Mouse (Mus musculus) kidney, postnatal 0 days (tissue): ENCODE measurements around the gene Nell1. TPM values are rescaled to one million over a fixed set of nuclear protein-coding genes. Genes with fewer than 3 reads are reported as not detected.

ENCODE experiments used
- ATAC-seq: fragments of 200-750 bp; cut with Nextera tagmentation; replicated peaks from 2 replicates; pipeline ENCODE4 v1.8.0; 2017; ENCODE audit warnings: low read depth, moderate number of reproducible peaks, moderate TSS enrichment, moderate library complexity; ENCODE audit not compliant: low FRiP score
- DNase-seq: peaks from one replicate; pipeline ENCODE4 v3.0.0-alpha.2; 2016; ENCODE audit warnings: low spot score
- H3K27ac ChIP-seq: fragments of 300-500 bp; sonication (generic); 2 replicates; pipeline ENCODE4 v1.5.1; 2014; ENCODE audit warnings: mild to moderate bottlenecking
- H3K27me3 ChIP-seq: fragments of 300-500 bp; sonication (generic); 2 replicates; pipeline ENCODE4 v1.6.1; 2014; ENCODE audit warnings: low read length, mixed read lengths; ENCODE audit not compliant: insufficient read depth
- H3K36me3 ChIP-seq: fragments of 300-500 bp; sonication (generic); 2 replicates; pipeline ENCODE4 v1.6.1; 2014; ENCODE audit warnings: low read length, mixed read lengths; ENCODE audit not compliant: insufficient read depth
- H3K4me1 ChIP-seq: fragments of 300-500 bp; sonication (generic); replicated peaks from 2 replicates; pipeline ENCODE4 v1.6.1; 2014; ENCODE audit warnings: antibody characterized with exemption, low read length, mixed read lengths; ENCODE audit not compliant: insufficient read depth
- H3K4me2 ChIP-seq: fragments of 300-500 bp; sonication (generic); 2 replicates; pipeline ENCODE4 v1.6.1; 2014; ENCODE audit warnings: mild to moderate bottlenecking, low read length, moderate library complexity, mixed read lengths
- H3K4me3 ChIP-seq: fragments of 300-500 bp; sonication (generic); replicated peaks from 2 replicates; pipeline ENCODE4 v1.5.1; 2014; ENCODE audit warnings: low read depth, low read length
- H3K9ac ChIP-seq: fragments of 300-500 bp; sonication (generic); 2 replicates; pipeline ENCODE4 v1.6.1; 2014; ENCODE audit warnings: low read depth, low read length
- H3K9me3 ChIP-seq: fragments of 300-500 bp; sonication (generic); replicated peaks from 2 replicates; pipeline ENCODE4 v1.6.1; 2016; ENCODE audit warnings: low read length, inconsistent platforms, mixed read lengths
- CTCF ChIP-seq: IDR thresholded peaks from 2 replicates; pipeline ENCODE4 v1.5.1; 2016; ENCODE audit warnings: antibody characterized with exemption, low read depth, mild to moderate bottlenecking, moderate library complexity
- WGBS: fragments of 180-500 bp; shearing (Covaris S2); extraction: QIAGEN DNeasy Blood & Tissue Kit; methylation state at CpG from one replicate; pipeline ENCODE4 v1.1.7; 2014; 5-methylcytosine and 5-hydroxymethylcytosine counted together
- polyA plus RNA-seq: library from polyadenylated mRNA; unstranded; fragments of >200 nt; fragmentation: Nextera tagmentation; extraction: Ambion mirVana; gene quantifications from 2 replicates; pipeline ENCODE4 v1.2.1, GENCODE M21; 2015

The Nell1 gene
- polyA plus RNA-seq, 1 experiment from 2014 or later: 7.4 TPM

DNA sequence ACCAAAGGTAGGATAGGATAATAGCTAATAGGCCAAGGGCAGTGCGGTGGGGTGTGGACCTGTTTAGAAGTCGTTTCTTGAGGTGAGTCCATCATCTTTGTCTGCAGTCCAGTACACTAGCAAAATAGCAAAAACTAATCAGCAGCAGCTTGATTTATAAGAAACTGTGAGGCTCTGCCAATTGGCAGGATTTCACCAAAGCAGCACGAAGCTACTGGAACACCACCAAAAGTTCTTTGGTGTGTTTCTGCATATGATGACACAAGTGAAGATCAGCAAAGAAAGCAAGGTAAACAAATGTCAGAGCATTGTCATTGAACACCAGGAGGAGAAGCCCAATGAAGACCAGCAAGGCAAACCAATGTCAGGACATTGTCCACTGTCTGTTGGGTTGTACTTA is 542.0 kb downstream of the Nell1 start:
- Histone ChIP-seq H3K27me3 (no peaks in the 10 kb centered on the region), H3K9ac (no peak overlapping the region), H3K4me3 (no peak overlapping the region), H3K4me2 (no peak overlapping the region), H3K27ac (no peak overlapping the region), H3K36me3 (no peaks in the 10 kb centered on the region), H3K9me3 (no peaks in the 10 kb centered on the region), H3K4me1 (no peaks in the 10 kb centered on the region)
- ATAC-seq (no peak), DNase-seq (no peak)
- TF ChIP-seq CTCF: no peak
- 77% methylated on average over 3 of the region's 3 CpGs for WGBS

DNA sequence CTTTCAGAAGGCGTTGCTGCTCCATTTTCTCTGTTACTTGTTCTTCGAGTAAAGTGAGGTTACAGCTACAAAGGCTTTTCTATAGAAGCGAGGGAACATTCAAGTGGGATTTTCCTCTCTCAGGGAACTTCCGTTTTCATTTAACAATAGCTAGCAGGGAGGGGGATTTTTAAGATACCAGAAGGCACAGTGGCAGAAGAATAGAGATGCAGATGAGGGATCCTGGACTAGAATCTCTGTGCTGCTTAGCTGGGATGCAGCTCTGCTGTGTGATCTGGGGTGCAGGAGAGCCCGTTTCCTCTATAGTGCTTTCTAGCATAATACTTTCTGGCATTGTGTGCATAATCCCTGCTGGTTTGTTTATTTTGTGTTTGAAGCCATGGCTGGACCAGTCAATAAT is 568.7 kb downstream of the Nell1 start:
- Histone ChIP-seq H3K4me3 (no peak overlapping the region), H3K9ac (no peak overlapping the region), H3K4me2 (no peak overlapping the region), H3K27ac (no peak overlapping the region), H3K9me3 (no peaks in the 10 kb centered on the region), H3K4me1 (no peaks in the 10 kb centered on the region), H3K36me3 (no peaks in the 10 kb centered on the region), H3K27me3 (no peaks in the 10 kb centered on the region)
- 76% methylated on average over 5 of the region's 5 CpGs for WGBS
- ATAC-seq (no peak), DNase-seq (no peak)
- no peak for TF ChIP-seq CTCF

DNA sequence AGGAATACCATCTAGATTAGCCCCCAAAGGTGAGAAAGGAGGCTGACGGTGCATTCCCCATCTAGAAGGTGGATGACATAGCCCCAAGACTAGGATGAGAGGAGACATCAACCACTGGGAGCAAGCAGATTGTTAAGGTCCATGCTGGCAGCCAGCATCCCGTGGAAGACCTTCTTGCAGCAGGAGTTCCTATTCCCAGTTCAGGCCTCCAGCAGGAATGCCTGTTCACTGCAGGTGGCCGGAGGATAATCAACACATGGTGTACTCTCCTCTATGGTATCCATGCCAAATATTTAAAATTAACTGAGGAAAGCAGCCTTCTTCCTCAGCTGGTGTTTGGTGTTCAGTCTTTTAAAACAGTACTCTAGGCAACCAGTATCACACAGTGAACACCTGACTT is 574.9 kb downstream of the Nell1 start:
- no peak for TF ChIP-seq CTCF
- no peak for ATAC-seq
- 87% methylated on average over 3 of the region's 3 CpGs for WGBS

DNA sequence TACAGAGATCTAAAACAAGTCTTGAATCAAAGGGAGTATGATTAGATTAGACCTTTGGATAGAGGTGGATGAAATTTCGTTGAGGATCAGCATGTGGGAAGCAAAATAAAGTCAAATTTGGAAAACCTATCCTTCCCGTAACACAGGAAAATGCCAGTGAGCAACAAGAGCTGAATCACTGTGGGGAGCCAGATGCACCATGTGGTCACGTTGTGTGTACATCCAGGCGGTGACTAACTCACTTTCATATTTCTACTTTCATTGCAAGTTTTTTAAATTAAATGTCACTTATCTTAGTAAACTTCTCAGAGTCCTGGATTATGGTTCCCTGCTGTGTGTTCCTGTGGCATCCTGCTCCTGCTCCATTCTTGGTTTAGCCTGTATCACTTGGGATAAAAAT is 576.8 kb downstream of the Nell1 start:
- DNase-seq: no peak
- no peak for TF ChIP-seq CTCF
- ATAC-seq: no peak
- Histone ChIP-seq H3K9me3 (no peaks in the 10 kb centered on the region), H3K4me2 (no peak overlapping the region), H3K36me3 (no peaks in the 10 kb centered on the region), H3K27me3 (no peaks in the 10 kb centered on the region), H3K4me3 (no peak overlapping the region), H3K27ac (no peak overlapping the region), H3K4me1 (no peaks in the 10 kb centered on the region), H3K9ac (no peak overlapping the region)
- WGBS: 81% methylated on average over 4 of the region's 4 CpGs

More for the DNA sequence above, 574.9 kb downstream of the Nell1 start:
- no peak overlapping the region for H3K9ac ChIP-seq
- no peaks in the 10 kb centered on the region for H3K9me3 ChIP-seq
- H3K36me3 ChIP-seq: no peaks in the 10 kb centered on the region
- H3K4me3 ChIP-seq: no peak overlapping the region
- no peak overlapping the region for H3K27ac ChIP-seq
- no peak overlapping the region for H3K4me2 ChIP-seq
- no peak for DNase-seq
- H3K27me3 ChIP-seq: no peaks in the 10 kb centered on the region
- no peaks in the 10 kb centered on the region for H3K4me1 ChIP-seq

DNA sequence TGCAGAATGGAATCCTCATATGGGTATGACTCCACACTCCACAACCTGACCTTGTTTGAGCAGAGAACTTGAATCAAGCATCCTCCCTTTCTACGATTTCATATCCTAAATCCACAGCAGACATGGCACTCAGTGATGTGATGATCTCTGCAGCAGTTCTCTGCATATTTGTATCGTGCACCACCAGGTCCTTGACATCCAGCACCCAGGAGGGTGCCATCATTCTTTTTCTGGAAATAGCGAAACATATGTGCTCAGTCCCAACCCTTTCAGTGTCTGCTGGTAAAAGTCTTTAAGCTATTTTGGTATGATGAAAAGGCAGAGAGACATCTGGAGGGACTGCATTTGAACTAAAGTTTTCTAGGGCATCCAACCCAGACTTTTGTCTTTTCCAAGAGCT is 588.0 kb downstream of the Nell1 start:
- no peaks in the 10 kb centered on the region for H3K4me1 ChIP-seq
- no peak overlapping the region for H3K27ac ChIP-seq
- H3K4me2 ChIP-seq: no peak overlapping the region
- H3K9ac ChIP-seq: no peak overlapping the region
- ATAC-seq: no peak
- DNase-seq: no peak
- no peaks in the 10 kb centered on the region for H3K36me3 ChIP-seq
- 92% methylated on average over 3 of the region's 3 CpGs for WGBS
- no peak for TF ChIP-seq CTCF
- H3K27me3 ChIP-seq: no peaks in the 10 kb centered on the region
- H3K4me3 ChIP-seq: no peak overlapping the region
- no peaks in the 10 kb centered on the region for H3K9me3 ChIP-seq

DNA sequence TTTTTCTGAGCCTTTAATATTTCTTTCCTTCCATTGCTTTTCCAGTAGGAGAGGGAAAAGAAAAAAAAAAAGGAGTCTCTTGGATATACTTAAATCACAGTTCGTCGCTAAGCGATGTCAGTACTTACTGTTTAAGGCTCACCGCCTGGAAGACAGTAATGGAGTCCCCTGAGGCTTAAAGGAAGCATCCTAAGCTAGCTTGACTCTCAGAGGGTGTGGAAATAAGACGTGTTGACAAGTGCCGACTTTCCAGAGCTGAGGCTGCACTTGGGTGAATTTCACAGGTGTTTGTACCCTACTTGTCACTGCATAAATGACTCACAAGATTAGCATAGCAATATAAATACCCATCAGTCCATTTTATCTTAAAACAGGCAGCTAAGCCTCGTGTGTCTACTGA is 599.2 kb downstream of the Nell1 start:
- no peaks in the 10 kb centered on the region for H3K4me1 ChIP-seq

DNA sequence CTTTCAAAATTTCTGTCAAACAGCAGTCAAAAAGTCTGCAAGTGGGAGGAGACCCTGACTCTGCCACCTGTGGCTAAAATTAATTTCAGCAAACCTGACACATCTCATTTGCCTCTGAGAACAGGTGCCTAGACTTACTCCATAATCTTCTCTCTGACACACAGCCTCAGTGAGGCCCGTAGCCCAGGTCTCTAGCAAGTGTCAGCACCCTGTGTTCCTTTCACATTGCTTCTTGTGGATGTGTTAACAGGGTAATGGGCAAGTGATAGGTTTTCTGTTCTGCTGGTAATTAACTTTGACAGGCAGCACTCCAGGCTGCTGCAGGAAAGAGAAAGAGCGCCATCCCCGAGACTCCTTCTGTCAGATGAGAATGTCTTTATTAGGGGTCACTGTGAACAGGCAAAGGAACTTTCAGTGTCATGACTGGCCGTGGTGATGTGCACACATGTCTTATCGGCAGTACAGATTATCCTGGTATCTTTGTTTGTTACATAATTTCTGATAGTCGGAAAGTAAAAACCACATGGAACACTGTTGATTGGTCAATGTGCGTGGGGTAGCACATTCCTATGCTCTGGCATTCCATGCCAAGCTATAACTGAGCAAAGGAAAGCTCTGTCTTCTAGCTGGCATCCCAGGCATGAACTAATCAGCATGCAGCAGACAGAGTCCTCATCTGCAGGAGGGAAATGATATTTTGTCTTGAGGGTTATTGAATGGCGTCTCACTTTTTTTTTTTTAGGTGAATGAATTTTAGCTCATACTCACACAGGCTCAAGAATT is 614.2 kb downstream of the Nell1 start:
- no peaks in the 10 kb centered on the region for H3K36me3 ChIP-seq
- DNase-seq (no peak), ATAC-seq (no peak)
- H3K9me3 ChIP-seq: no peaks in the 10 kb centered on the region
- no peak for TF ChIP-seq CTCF
- H3K4me2 ChIP-seq: no peak overlapping the region
- H3K4me1 ChIP-seq: no peaks in the 10 kb centered on the region
- WGBS: 67% methylated on average over 8 of the region's 8 CpGs
- H3K27ac ChIP-seq: no peak overlapping the region
- H3K27me3 ChIP-seq: no peaks in the 10 kb centered on the region
- no peak overlapping the region for H3K9ac ChIP-seq
- H3K4me3 ChIP-seq: no peak overlapping the region

More for the DNA sequence above, 599.2 kb downstream of the Nell1 start:
- no peak overlapping the region for H3K4me2 ChIP-seq
- H3K27me3 ChIP-seq: no peaks in the 10 kb centered on the region
- H3K9me3 ChIP-seq: no peaks in the 10 kb centered on the region
- no peak overlapping the region for H3K4me3 ChIP-seq
- H3K36me3 ChIP-seq: no peaks in the 10 kb centered on the region
- TF ChIP-seq CTCF: no peak
- no peak for DNase-seq
- H3K27ac ChIP-seq: no peak overlapping the region
- H3K9ac ChIP-seq: no peak overlapping the region
- ATAC-seq: no peak
- WGBS: 65% methylated on average over 7 of the region's 7 CpGs
